7 mouse cellular contexts compared by ENCODE assay signal in the genomic region with DNA sequence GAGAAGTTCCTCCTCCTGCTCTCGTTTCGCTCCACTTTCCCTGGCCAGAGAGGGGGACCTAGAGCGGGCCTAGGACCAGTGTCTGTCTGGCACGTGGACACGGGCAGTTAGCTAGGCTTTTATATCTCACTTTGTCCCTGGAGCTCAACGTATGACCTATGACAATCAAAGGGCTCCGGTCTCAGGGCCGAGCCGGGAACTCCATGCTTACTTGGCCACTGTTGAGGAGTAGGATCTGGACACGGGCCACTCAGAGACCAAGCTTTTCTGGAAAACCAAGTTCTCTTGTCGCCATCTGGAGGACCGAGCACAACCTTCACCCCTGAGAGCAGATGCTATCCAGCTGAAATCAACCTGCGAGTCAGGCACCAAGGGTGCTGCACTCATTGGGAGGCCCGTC. TPM values are rescaled to one million over a fixed set of nuclear protein-coding genes. Genes with fewer than 3 reads are reported as not detected.
DNase-seq lines count a peak whose midpoint lies in the region; ATAC-seq and TF ChIP-seq lines count a peak whose summit lies in the region.

No protein-coding gene starts in this region.

- H3K4me2 ChIP-seq in forebrain, embryonic 13.5 days, result peak overlapping the region; percentile 88
- H3K4me2 ChIP-seq in midbrain, embryonic 11.5 days, result peak overlapping the region; percentile 85

- in situ Hi-C loops in Patski (cut with MboI; ENCODE audit: low pct_unique_long_range_greater_than_20kb), result loop anchor here (5.0 kb wide), 2 partner anchors 92 to 197 kb away; no protein-coding TSS in a partner anchor

- WGBS in forebrain, embryonic 13.5 days, result 16% methylated on average over 14 of the region's 14 CpGs
- 9% methylated on average over 14 of the region's 14 CpGs for WGBS in large intestine, adult 2 months
- WGBS in midbrain, embryonic 11.5 days, result 9% methylated on average over 14 of the region's 14 CpGs

- H3K9ac ChIP-seq in forebrain, embryonic 13.5 days, result peak overlapping the region; percentile 68
- H3K9ac ChIP-seq in midbrain, embryonic 11.5 days (ENCODE audit: low read length), result peak overlapping the region; percentile 67; the same call in 1 of the 2 replicates

- CTCF ChIA-PET in Patski (lab: Charles Lee), result interaction anchor here (0.7 to 3.8 kb wide), 8 partner anchors 8 to 259 kb away, joined by 3 to 43 read pairs (median 3); no protein-coding TSS in a partner anchor

- no peak for TF ChIP-seq CTCF in Patski (IDR thresholded peaks at IDR 0.05)

- peak overlapping the region; percentile 58 for H3K4me3 ChIP-seq in brown adipose tissue, adult 24 weeks (ENCODE audit: insufficient read depth, low read depth, low read length)
- peak overlapping the region; percentile 44 for H3K4me3 ChIP-seq in forebrain, embryonic 13.5 days
- H3K4me3 ChIP-seq in midbrain, embryonic 11.5 days (ENCODE audit: low read depth, low read length), result peak overlapping the region; percentile 40; the same call in 1 of the 2 replicates

- H3K36me3 ChIP-seq in forebrain, embryonic 13.5 days (ENCODE audit: poor library complexity, severe bottlenecking), result 0 out of 2 replicates have a peak, but pooled peaks cover 5% of the 10 kb centered on the region
- no peaks in the 10 kb centered on the region for H3K36me3 ChIP-seq in midbrain, embryonic 11.5 days (ENCODE audit: control insufficient read depth, insufficient read depth, low read length)

- peak; percentile 20 for ATAC-seq in Patski
- ATAC-seq in forebrain, embryonic 13.5 days, result no peak
- ATAC-seq in midbrain, embryonic 11.5 days (ENCODE audit: low FRiP score), result peak; percentile 14; the same call in 1 of the 2 replicates

- no peaks in the 10 kb centered on the region for H3K27me3 ChIP-seq in Patski
- H3K27me3 ChIP-seq in forebrain, embryonic 13.5 days, result no peaks in the 10 kb centered on the region
- H3K27me3 ChIP-seq in midbrain, embryonic 11.5 days (ENCODE audit: control insufficient read depth, insufficient read depth, low read length), result no peaks in the 10 kb centered on the region; the same call in 1 of the 2 replicates

- no peak overlapping the region for H3K27ac ChIP-seq in brown adipose tissue, adult 24 weeks (replicated peaks; ENCODE audit: low read depth, low read length)
- no peak overlapping the region for H3K27ac ChIP-seq in forebrain, embryonic 13.5 days
- no peak overlapping the region for H3K27ac ChIP-seq in midbrain, embryonic 11.5 days (ENCODE audit: low read depth, low read length)

- intact Hi-C loops in heart, postnatal 25 days (cut with DNase I), result loop anchor here (1.0 to 10.0 kb wide), 5 partner anchors 57 to 384 kb away; a partner anchor contains a TSS

- H3K9me3 ChIP-seq in forebrain, embryonic 13.5 days (replicated peaks), result no peaks in the 10 kb centered on the region
- H3K9me3 ChIP-seq in midbrain, embryonic 11.5 days (ENCODE audit: control insufficient read depth, low read length), result no peaks in the 10 kb centered on the region

- DNase-seq in Patski (ENCODE audit: low read depth, low spot score), result peak; percentile 9
- peak; percentile 34 for DNase-seq in heart, postnatal 25 days (ENCODE audit: low spot score)
- DNase-seq in large intestine, adult 2 months (ENCODE audit: low read depth, low spot score), result peak; percentile 36
- DNase-seq in midbrain, embryonic 11.5 days (ENCODE audit: low spot score, missing footprints), result peak; percentile 92
- peak; percentile 77 for DNase-seq in testis, postnatal 10 days (ENCODE audit: low spot score)

- POLR2A ChIA-PET in Patski (lab: Charles Lee), result interaction anchor here (0.8 to 1.1 kb wide), 3 partner anchors 110 to 223 kb away, joined by 3 read pairs; no protein-coding TSS in a partner anchor

- no peaks in the 10 kb centered on the region for H3K4me1 ChIP-seq in brown adipose tissue, adult 24 weeks (ENCODE audit: control insufficient read depth, insufficient read depth, insufficient read length, low read length)
- peaks cover 55% of the 10 kb centered on the region for H3K4me1 ChIP-seq in forebrain, embryonic 13.5 days
- H3K4me1 ChIP-seq in midbrain, embryonic 11.5 days (ENCODE audit: control insufficient read depth, insufficient read depth, low read length), result peaks cover 20% of the 10 kb centered on the region

RNA-seq across cellular contexts. Expression of a gene that starts 6.1 kb away (rescaled TPM):
- 80.9 TPM for polyA plus RNA-seq in Patski (2021)
- polyA plus RNA-seq in brown adipose tissue, adult 24 weeks (2012; ENCODE audit: insufficient read depth, insufficient read length, missing spikeins), result 2.1 and 3.2 TPM in 2 replicates
- 70.0 and 84.4 TPM in 2 replicates for polyA plus RNA-seq in forebrain, embryonic 13.5 days (2015; fragmentation: Nextera tagmentation; extraction: Ambion mirVana)
- total RNA-seq in heart, postnatal 25 days (2021), result 1 to 10 TPM; 3.1 to 3.4 TPM
- 2.7 and 5.1 TPM in 2 replicates for polyA plus RNA-seq in large intestine, adult 2 months (2012; rRNA removed)
- 46.5 and 47.2 TPM in 2 replicates for polyA plus RNA-seq in midbrain, embryonic 11.5 days (2014; fragmentation: Nextera tagmentation; extraction: Ambion mirVana)

RNA-seq across cellular contexts. Expression of a gene that starts 44.4 kb away (rescaled TPM):
- polyA plus RNA-seq in Patski (2021), result 2.1 TPM
- polyA plus RNA-seq in brown adipose tissue, adult 24 weeks (2012; ENCODE audit: insufficient read depth, insufficient read length, missing spikeins), result 1.8 and 2.1 TPM in 2 replicates
- 0.22 and 0.30 TPM in 2 replicates for polyA plus RNA-seq in forebrain, embryonic 13.5 days (2015; fragmentation: Nextera tagmentation; extraction: Ambion mirVana)
- total RNA-seq in heart, postnatal 25 days (2021), result 1 to 10 TPM; 2.7 to 3.8 TPM
- 17.6 and 19.1 TPM in 2 replicates for polyA plus RNA-seq in large intestine, adult 2 months (2012; rRNA removed)
- polyA plus RNA-seq in midbrain, embryonic 11.5 days (2014; fragmentation: Nextera tagmentation; extraction: Ambion mirVana), result 0.39 and 0.81 TPM in 2 replicates

RNA-seq across cellular contexts. Expression of a gene that starts 55.4 kb away (rescaled TPM):
- 199 TPM for polyA plus RNA-seq in Patski (2021)
- polyA plus RNA-seq in brown adipose tissue, adult 24 weeks (2012; ENCODE audit: insufficient read depth, insufficient read length, missing spikeins), result 295 and 336 TPM in 2 replicates
- polyA plus RNA-seq in forebrain, embryonic 13.5 days (2015; fragmentation: Nextera tagmentation; extraction: Ambion mirVana), result 167 and 179 TPM in 2 replicates
- total RNA-seq in heart, postnatal 25 days (2021), result 100 to 1,000 TPM; 391 to 392 TPM
- polyA plus RNA-seq in large intestine, adult 2 months (2012; rRNA removed), result 71.0 and 73.1 TPM in 2 replicates
- 177 and 180 TPM in 2 replicates for polyA plus RNA-seq in midbrain, embryonic 11.5 days (2014; fragmentation: Nextera tagmentation; extraction: Ambion mirVana)

Comparison
In these comparisons a context has a peak if more than half of its experiments do, and no peak if none do; other contexts are left out.
1. DNase-seq: peak in every context shown above with its lines; median percentile 92 in midbrain, embryonic 11.5 days; 77 in testis, postnatal 10 days; 36 in large intestine, adult 2 months; 34 in heart, postnatal 25 days; 9 in Patski.